Mouse (Mus musculus): Measurements from ENCODE around the gene Iffo1. TPM values are rescaled to one million over a fixed set of nuclear protein-coding genes. Genes with fewer than 3 reads are reported as not detected.

Gene Iffo1
- total RNA-seq (2014; rRNA removed) (24.6 and 28.8 TPM in 2 replicates), polyA plus RNA-seq (2015; fragmentation: Nextera tagmentation; extraction: Ambion mirVana) (12.8 and 18.3 TPM in 2 replicates)

DNA sequence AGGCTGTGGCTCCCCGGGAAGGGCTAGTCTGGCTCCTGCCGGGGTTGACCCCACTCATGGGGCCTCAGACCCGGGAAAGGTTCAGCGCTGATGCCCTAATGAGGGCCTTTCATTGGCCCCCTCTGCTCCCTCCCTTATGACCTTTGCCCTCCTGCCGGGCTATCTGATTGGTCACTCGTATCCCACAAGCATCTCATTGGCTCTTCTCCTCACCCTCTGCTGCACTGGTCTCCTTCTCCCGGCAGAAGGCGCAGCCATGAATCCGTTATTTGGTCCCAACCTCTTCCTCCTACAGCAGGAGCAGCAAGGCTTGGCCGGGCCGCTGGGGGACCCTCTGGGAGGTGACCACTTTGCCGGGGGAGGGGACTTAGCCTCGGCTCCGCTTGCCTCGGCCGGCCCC lies at the start of gene Iffo1:
Iffo1 (plus strand) TSS at position 241 of the 400 bp plus-strand sequence.
- H3K27ac ChIP-seq (ENCODE audit: low read depth, low read length) = peak within 1 kb of the TSS; percentile 89
- peak within 1 kb of the TSS; percentile 79 for H3K4me3 ChIP-seq (ENCODE audit: low read depth, low read length)
- DNase-seq (peak; percentile 93), ATAC-seq (peak; percentile 96)
- H3K9ac ChIP-seq = peak within 1 kb of the TSS; percentile 91
- no peaks in the 10 kb centered on the region for H3K27me3 ChIP-seq (ENCODE audit: insufficient read depth, low read length)
- H3K9me3 ChIP-seq (ENCODE audit: low read length) = no peaks in the 10 kb centered on the region
- H3K36me3 ChIP-seq (ENCODE audit: insufficient read depth) = peaks cover 29% of the 10 kb centered on the region
- peak within 1 kb of the TSS; percentile 97 for H3K4me2 ChIP-seq (ENCODE audit: low read depth)
- peaks cover 22% of the 10 kb centered on the region for H3K4me1 ChIP-seq (ENCODE audit: insufficient read depth)
- peak; percentile 82 for TF ChIP-seq CTCF (IDR thresholded peaks at IDR 0.05; ENCODE audit: low read depth)
- 1% methylated on average over 16 of the region's 16 CpGs for WGBS

DNA sequence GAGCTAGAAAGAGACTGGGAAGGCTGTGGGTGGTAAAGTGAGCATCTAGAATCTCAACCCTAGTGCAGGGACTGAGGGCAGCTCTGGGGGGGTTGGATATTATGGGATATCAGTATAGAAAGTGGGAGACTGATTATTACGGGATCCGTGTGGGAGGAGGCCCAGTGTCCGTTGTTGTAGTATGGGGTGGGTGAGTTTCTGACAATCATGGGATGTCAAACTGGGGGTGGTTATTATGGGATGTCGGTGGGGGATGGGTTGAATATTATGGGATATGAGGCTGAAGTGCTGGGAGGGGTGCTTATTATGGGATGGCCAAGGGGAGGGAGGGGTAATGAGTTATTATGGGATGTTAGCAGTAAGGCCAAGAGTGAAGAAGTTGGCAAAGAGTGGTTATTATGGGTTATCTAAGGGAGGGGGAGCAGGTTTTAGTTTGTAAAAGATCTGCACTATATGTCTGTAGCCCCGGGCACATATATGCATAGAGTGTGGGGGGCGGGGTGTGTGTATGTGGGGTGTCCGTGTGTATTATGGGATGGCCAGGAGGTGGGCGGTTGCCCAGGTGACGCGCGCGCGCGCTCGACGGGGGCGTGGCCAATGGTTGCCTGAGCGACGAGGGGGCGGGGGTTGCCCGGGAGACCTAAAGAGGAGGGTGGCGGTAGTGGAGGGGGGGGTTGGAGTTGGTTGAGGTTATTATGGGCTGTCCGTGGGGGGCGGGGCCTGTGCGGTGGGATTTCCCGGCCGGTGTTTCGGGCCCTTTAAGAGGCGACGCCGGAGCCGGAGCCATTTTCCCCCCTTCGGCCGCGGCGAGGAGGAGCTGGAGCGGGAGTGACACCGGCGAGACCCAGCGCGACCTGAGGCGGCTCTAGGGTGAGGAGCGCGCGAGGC lies 49.4 kb upstream of the Iffo1 start, which contains the start of gene Chd4:
Chd4 (plus strand) TSS at position 591 of the 888 bp plus-strand sequence.
- DNase-seq = peak; percentile 96
- no peak for TF ChIP-seq CTCF (IDR thresholded peaks at IDR 0.05; ENCODE audit: low read depth)
- H3K9ac ChIP-seq = peak within 1 kb of the TSS; percentile 83
- H3K36me3 ChIP-seq (ENCODE audit: insufficient read depth) = peaks cover 6% of the 10 kb centered on the region
- H3K4me1 ChIP-seq (ENCODE audit: insufficient read depth) = peaks cover 27% of the 10 kb centered on the region
- H3K4me2 ChIP-seq (ENCODE audit: low read depth) = peak within 1 kb of the TSS; percentile 85
- H3K9me3 ChIP-seq (ENCODE audit: low read length) = no peaks in the 10 kb centered on the region
- peak within 1 kb of the TSS; percentile 90 for H3K4me3 ChIP-seq (ENCODE audit: low read depth, low read length)
- peak; percentile 81 for ATAC-seq
- peak within 1 kb of the TSS; percentile 91 for H3K27ac ChIP-seq (ENCODE audit: low read depth, low read length)
- no peaks in the 10 kb centered on the region for H3K27me3 ChIP-seq (ENCODE audit: insufficient read depth, low read length)
- WGBS = 2% methylated on average over 41 of the region's 45 CpGs

DNA sequence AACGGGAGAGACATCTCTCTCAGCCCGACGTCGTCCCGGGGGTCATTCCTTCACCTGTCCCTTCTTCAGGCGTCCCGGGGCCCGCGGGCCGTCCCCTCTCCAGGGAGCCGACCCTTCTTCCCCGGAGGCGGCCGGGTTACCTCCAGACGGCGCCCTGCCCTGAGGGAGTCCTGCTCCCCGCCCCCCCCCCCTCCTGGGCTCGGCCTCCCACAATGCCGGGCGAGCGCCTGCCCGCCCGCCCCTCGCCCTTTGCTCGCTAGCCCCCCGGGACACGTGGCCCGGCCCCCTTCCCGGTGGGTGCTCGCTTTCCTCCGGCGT lies 48.8 kb upstream of the Iffo1 start:
- ATAC-seq (peak; percentile 16; the same call in 1 of the 2 replicates), DNase-seq (no peak)
- H3K9ac ChIP-seq = peak overlapping the region; percentile 83
- no peaks in the 10 kb centered on the region for H3K9me3 ChIP-seq (ENCODE audit: low read length)
- peak overlapping the region; percentile 85 for H3K4me2 ChIP-seq (ENCODE audit: low read depth)
- H3K4me3 ChIP-seq (ENCODE audit: low read depth, low read length) = peak overlapping the region; percentile 90
- peaks cover 12% of the 10 kb centered on the region for H3K36me3 ChIP-seq (ENCODE audit: insufficient read depth)
- H3K27ac ChIP-seq (ENCODE audit: low read depth, low read length) = peak overlapping the region; percentile 91
- peaks cover 27% of the 10 kb centered on the region for H3K4me1 ChIP-seq (ENCODE audit: insufficient read depth)
- no peak for TF ChIP-seq CTCF (IDR thresholded peaks at IDR 0.05; ENCODE audit: low read depth)
- WGBS = 1% methylated on average over 23 of the region's 32 CpGs
- H3K27me3 ChIP-seq (ENCODE audit: insufficient read depth, low read length) = no peaks in the 10 kb centered on the region

GRCm38 (mm10) chr6:125096597-125097345 lies 48.3 kb upstream of the Iffo1 start:
- H3K36me3 ChIP-seq (ENCODE audit: insufficient read depth) = peaks cover 17% of the 10 kb centered on the region
- H3K4me1 ChIP-seq (ENCODE audit: insufficient read depth) = peaks cover 27% of the 10 kb centered on the region
- WGBS = under 1% methylated on average over 38 of the region's 44 CpGs
- H3K27me3 ChIP-seq (ENCODE audit: insufficient read depth, low read length) = no peaks in the 10 kb centered on the region
- peak overlapping the region; percentile 83 for H3K9ac ChIP-seq
- no peak for TF ChIP-seq CTCF (IDR thresholded peaks at IDR 0.05; ENCODE audit: low read depth)
- H3K4me2 ChIP-seq (ENCODE audit: low read depth) = peak overlapping the region; percentile 85
- H3K27ac ChIP-seq (ENCODE audit: low read depth, low read length) = peak overlapping the region; percentile 91
- H3K4me3 ChIP-seq (ENCODE audit: low read depth, low read length) = peak overlapping the region; percentile 90
- H3K9me3 ChIP-seq (ENCODE audit: low read length) = no peaks in the 10 kb centered on the region
- DNase-seq = peak; percentile 39
- peak; percentile 30 for ATAC-seq

- Histone ChIP-seq H3K27me3 (ENCODE audit: insufficient read depth, low read length) (no peaks in the 10 kb centered on the region), H3K27ac (ENCODE audit: low read depth, low read length) (peak overlapping the region; percentile 91; the same call in 1 of the 2 replicates), H3K4me2 (ENCODE audit: low read depth) (peak overlapping the region; percentile 85), H3K4me1 (ENCODE audit: insufficient read depth) (peaks cover 27% of the 10 kb centered on the region), H3K4me3 (ENCODE audit: low read depth, low read length) (peak overlapping the region; percentile 90), H3K36me3 (ENCODE audit: insufficient read depth) (peaks cover 23% of the 10 kb centered on the region), H3K9ac (peak overlapping the region; percentile 83), H3K9me3 (ENCODE audit: low read length) (no peaks in the 10 kb centered on the region)
- whole genome bisulfite sequencing = under 1% methylated on average over 12 of the region's 12 CpGs
- DNase-seq (peak; percentile 38), ATAC-seq (peak; percentile 28)
- TF ChIP-seq CTCF (IDR thresholded peaks at IDR 0.05; ENCODE audit: low read depth) = no peak
Observed at GRCm38 (mm10) chr6:125097346-125097689, 47.7 kb upstream of the Iffo1 start.

- Histone ChIP-seq H3K4me3 (ENCODE audit: low read depth, low read length) (peak overlapping the region; percentile 90), H3K27ac (ENCODE audit: low read depth, low read length) (peak overlapping the region; percentile 40; the same call in 1 of the 2 replicates), H3K4me2 (ENCODE audit: low read depth) (peak overlapping the region; percentile 85), H3K9me3 (ENCODE audit: low read length) (no peaks in the 10 kb centered on the region), H3K36me3 (ENCODE audit: insufficient read depth) (peaks cover 29% of the 10 kb centered on the region), H3K27me3 (ENCODE audit: insufficient read depth, low read length) (no peaks in the 10 kb centered on the region), H3K4me1 (ENCODE audit: insufficient read depth) (peaks cover 27% of the 10 kb centered on the region), H3K9ac (peak overlapping the region; percentile 83)
- ATAC-seq (no peak), DNase-seq (no peak)
- no peak for TF ChIP-seq CTCF (IDR thresholded peaks at IDR 0.05; ENCODE audit: low read depth)
- WGBS = 48% methylated on average over 8 of the region's 8 CpGs
Observed at GRCm38 (mm10) chr6:125097951-125098350, 47.1 kb upstream of the Iffo1 start.
